Mouse (Mus musculus) frontal cortex, postnatal 25 days (tissue): ENCODE measurements around the gene Pdzk1ip1.

Experiments used
- DNase-seq, 2 experiments: peaks; one replicate each; pipeline ENCODE4 v3.0.0; 2022; ENCODE audit warnings: low spot score in 2 of 2

Pdzk1ip1 gene

DNA sequence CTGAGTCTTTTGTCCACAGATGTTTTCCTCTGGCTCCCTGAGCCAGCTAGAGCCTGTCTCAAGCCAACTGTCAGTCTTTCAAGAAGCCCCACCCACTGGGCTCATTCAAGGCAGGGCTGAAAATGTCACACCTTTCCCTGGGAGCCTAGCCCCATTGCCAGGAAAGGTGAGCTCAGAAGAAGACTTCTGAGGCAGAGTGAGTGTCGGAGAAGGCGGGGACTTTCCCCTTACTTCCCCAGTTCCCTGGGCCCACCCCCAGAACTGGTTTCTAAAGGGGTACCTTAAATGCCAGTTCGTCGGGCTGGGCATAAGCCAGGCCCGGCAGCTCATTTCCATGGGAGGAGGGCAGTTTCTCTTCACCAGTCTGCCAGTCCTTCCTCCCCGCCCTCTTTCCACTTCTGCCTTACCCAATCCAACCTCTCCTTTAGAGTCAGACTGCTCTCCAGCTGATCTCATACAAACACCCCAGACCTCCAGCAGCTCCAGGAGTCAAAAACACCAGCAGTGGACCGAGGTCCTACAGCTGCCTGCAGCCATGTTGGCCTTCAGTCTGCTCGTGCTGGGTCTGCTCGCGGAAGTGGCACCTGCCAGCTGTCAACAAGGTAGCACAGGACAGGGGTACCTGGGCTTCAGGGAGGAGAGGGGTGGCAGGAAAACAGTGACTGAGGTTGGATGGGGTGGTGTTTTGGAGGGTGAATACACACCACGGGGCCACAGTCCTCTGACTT lies at the start of gene Pdzk1ip1:
Gene Pdzk1ip1 (plus strand): TSS at position 98 of the 728 bp plus-strand sequence.
- DNase-seq = no peak

DNA sequence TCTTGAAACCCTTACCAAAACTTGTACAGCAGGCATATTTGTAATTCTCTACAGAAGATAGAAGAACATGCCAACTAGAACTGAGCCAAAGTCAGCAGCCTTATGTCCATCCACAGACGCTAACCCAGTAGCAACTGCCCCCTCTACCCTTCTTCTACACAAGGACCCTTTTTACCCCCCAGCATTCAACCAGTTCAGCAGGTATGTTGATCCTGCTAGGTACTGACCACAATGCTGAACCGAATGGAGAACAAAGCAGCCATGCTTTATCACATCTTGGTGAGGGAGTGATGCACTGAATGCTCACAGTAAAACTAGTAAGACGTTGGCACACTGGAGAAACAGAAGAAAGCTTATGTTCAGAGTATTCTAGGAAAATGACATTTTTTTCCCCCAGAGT lies 42.9 kb upstream of the Pdzk1ip1 start:
- DNase-seq = no peak

- peak in 1 of 2 experiments; percentile 44 for DNase-seq
These were observed 40.8 kb upstream of the Pdzk1ip1 start for GRCm38 (mm10) chr4:115047750-115048149.

DNA sequence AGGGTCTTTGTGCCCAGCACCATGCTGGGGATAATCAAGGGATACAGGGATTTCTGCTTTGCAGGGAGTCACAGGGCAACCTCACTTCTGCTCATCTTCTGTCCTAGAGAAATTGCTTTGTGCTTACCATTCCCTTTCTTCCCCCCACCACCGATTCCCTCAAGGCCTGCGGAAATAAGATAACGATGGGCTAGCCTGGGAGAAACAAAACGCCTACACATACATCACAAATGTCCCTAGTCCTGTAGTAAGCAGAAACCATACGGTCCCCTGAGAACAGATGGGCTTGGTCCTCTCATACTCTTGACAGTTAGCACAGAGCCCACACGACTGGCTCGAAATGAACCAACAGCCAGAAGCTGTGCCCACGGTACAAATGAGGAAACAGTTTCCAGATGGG lies 40.3 kb upstream of the Pdzk1ip1 start:
- no peak for DNase-seq

GRCm38 (mm10) chr4:115051245-115051644 lies 37.3 kb upstream of the Pdzk1ip1 start:
- no peak for DNase-seq

- DNase-seq = no peak
These were observed 36.0 kb upstream of the Pdzk1ip1 start for GRCm38 (mm10) chr4:115052343-115053005.

DNA sequence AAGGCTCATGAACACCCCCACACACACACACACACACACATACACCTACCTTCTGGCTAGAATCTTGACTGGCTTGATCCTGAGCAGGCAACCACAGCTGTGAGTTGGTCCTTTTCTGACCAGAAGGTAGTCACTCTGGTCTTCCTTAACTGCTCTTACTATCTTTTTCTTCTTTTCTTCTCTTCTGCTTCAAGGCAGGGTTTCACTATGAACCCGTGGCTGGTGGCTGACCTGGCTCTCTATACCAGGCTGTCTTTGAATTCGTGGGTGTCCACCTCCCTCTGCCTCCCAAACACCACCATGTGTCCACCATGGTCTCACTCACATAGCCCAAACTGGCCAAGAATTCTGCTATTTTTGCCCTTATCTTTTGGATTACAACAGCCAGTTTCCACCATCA lies 33.5 kb upstream of the Pdzk1ip1 start:
- no peak for DNase-seq

GRCm38 (mm10) chr4:115055691-115056090 lies 32.8 kb upstream of the Pdzk1ip1 start:
- no peak for DNase-seq

- no peak for DNase-seq
These were observed 32.1 kb upstream of the Pdzk1ip1 start, which contains the start of gene Tal1 for GRCm38 (mm10) chr4:115056371-115056920. Gene Tal1, plus strand, starts transcription at chr4:115056426.

DNA sequence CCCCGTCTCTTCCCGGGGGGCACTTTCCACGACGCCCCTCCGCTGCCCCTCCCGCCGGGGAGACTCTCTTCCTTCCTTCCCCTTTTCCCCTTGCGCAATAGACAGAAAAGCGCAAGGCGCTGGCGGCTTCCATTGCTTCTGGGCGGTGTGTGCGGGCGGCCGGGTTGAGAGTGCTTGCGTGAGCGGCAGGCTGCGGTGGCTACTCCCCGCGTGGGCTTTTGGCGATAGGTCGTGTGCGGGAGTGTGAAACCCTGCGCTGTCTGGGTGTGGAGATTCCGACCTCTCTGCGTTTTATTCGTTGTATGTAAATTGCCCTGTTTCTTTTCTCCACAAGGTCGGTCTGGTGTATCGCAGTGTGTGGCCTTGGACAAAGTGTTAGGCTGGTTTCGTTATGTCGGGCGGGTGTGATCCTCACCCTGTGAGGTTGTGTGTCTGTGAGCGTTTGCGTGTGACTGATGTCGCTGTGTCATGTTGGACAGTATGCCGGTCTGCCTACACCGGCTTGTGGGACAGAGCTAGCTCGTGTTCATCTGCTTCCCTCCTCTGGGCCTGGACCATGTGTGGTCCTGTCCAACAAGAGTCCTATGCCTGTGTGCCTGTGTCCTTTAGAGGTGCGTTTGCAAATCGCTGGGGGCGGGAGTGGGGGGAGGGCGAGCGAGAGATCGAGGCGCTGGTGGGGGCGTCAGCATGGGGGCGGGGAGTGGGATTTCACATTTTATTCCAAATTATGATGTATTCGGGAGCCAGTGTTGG lies 31.4 kb upstream of the Pdzk1ip1 start:
- peak; percentile 31 to 39 for DNase-seq

DNA sequence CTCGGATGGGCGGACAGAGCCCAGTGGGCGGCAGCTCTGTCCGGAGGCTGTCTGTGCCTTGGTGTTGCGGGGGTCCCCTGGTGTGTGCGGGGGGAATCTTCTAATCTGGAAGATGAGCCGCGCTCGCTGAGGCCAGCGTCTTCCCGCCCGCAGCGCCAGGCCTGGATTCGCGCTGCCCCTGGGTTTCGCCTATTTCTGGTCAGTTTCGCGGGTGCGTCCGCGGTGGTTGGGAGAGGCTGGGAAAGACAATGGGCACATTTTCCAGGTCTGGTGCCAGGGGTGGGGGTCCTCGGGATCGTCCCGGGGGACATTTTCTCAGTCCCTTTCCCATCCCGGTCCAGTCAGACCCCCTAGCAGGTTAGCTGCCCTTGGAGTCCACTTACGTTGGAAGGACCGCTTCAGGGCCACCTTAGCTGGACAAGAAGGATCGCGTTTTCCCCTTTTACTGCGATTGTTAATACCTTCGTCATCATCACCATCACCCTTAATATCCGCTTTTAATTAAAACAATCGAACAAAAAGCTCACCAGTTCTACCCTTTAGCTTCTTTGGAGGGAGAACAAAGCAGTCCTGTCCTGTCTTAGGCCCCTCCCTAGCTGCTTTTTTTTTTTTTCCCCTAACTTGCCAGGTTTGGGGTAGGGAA lies 30.7 kb upstream of the Pdzk1ip1 start:
- no peak for DNase-seq

GRCm38 (mm10) chr4:115058317-115058761 lies 30.2 kb upstream of the Pdzk1ip1 start:
- DNase-seq = no peak

DNA sequence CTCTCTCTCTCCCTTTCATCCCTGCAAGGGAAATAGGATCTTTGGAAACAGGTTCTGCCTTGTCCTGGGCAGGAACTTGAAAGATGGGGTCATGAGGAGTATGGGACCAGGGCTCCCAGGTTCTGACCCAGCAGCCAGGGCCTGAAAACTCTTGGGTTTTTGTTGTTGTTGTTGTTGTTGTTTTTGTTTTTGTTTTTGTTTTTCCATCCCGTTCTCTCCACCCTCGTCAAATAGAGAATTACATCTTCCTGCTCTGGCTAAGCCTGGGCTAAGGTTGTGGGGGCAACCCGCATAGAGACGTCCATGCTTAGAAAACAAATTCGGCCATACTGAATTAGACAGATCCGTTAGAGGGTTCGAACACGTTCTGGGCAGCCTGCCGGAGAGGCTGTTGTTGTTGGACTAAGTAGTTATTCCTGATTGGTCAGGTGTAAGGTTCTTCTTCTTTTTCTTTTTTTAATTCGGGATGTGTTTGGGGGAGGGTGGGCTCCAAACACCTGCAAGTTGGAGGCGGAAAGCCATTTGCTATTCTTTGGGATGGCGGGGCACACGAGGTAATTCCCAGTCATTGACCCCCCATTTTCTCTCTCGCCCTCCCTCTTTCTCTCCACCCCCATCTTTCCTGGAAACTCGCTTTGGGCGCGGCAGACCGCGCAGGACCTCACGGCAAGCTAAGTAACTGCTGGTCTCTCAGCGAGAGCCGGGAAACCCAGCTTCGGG lies 29.5 kb upstream of the Pdzk1ip1 start:
- DNase-seq = no peak

DNA sequence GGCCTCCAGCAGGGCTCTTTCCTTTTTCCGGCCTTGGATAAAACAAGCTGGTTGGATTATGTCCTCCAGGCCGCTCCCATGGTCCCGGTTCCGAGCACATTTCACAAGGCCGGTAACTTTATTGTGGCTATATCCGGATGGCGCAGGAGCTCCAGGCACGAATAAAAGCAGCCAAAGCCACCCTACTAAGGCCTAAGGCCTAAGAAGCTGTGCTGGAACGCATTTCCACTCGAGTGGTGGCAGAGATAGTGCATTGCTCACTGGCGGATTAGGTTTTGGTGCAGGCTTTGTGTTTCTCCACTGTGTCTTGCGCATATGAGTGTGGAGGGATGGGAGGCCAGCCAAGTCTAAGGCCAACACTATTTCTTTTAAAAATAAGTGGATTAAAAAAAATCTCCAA lies 28.6 kb upstream of the Pdzk1ip1 start:
- DNase-seq = no peak

- no peak for DNase-seq
These were observed 27.8 kb upstream of the Pdzk1ip1 start for GRCm38 (mm10) chr4:115060753-115061152.

DNA sequence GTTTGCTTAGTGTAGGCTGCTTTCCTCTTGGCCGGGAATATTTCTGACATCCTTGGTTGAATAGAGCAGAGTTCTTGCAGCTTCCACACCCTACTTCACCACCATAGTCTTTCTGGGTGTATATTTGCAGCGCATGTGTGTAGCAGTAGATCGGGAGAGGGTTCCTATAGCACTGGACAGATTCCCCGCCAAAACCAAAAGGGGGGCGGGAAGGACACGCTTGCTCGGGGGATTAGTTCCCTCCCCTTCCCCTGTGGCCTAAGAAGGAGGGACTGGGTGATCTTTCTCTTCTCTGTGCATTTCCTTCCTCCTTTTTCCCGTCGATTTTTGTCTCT lies 26.0 kb upstream of the Pdzk1ip1 start:
- no peak for DNase-seq

- DNase-seq = no peak
These were observed 25.5 kb upstream of the Pdzk1ip1 start for GRCm38 (mm10) chr4:115062875-115063517.

GRCm38 (mm10) chr4:115063518-115064239 lies 24.8 kb upstream of the Pdzk1ip1 start:
- no peak for DNase-seq

GRCm38 (mm10) chr4:115071668-115072067 lies 16.8 kb upstream of the Pdzk1ip1 start:
- DNase-seq = no peak

DNA sequence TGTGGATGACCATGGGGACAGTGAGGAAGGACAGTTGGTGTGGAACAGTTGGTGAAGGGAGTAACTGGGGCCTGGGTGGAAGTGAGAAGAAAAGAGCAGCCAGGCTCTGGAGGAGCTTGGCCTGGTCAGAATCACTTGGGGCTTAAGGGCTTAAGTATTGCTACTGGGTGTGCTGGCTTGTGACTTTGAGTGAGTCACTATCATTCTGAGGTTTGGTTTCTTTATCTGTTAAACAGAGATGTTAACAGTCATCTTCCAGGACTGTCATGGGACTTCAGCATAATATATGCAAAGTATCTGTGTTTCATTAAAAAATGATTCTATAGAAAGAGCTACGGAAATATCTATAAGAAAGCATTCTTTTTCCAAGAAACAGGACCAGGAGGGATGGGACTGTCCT lies 13.7 kb upstream of the Pdzk1ip1 start:
- no peak for DNase-seq
